ENCODE assay signal across 25 mouse cellular contexts in the genomic region with DNA sequence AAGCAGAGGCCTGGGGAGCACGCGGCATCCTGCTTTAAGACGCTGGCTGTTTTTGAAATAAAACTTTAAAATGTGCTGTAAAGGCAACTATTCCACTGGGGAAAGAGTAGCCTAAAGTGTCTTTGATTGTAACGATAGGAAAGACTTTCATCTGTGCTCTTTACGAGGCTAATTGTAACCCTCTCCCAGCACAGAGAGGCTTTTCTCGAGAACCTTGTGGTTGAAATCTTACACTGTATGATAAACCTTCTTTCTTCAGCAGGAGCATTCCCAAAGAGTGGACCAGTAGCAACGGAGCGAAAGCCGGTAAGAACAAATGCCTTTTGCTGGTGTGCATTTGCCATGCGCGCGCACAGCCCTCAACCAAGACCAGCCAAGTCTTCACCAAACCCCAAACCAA. TPM values are rescaled to one million over a fixed set of nuclear protein-coding genes. Genes with fewer than 3 reads are reported as not detected.
"Had no signal": no experiment of that assay in that cellular context is flagged by ENCODE, and none has a peak within 500 bp of the region (broad histone marks: within the 10 kb centered on the region; RNA-seq: fewer than 3 reads in every experiment).

No protein-coding gene starts in this region.

- H3K4me2 ChIP-seq: kidney, embryonic 15.5 days; liver, embryonic 11.5 days had no signal

- ATAC-seq: liver, postnatal 0 days had no signal

- H3K9me3 ChIP-seq: kidney, embryonic 15.5 days had no signal

- H3K4me3 ChIP-seq: kidney, embryonic 15.5 days had no signal

- H3K36me3 ChIP-seq: kidney, embryonic 15.5 days had no signal

- H3K27ac ChIP-seq: kidney, embryonic 15.5 days; liver, embryonic 14.5 days; macrophage had no signal

- H3K4me1 ChIP-seq: kidney, embryonic 15.5 days had no signal

- DNase-seq: kidney, adult 11 months; kidney, adult 8-10 months; kidney, postnatal 10 days; kidney, postnatal 36 days; left cerebral cortex, postnatal 4 days; liver, postnatal 0 days; midbrain, embryonic 14.5 days; thymus, adult 18-20 months; thymus, postnatal 36 days had no signal

- H3K27me3 ChIP-seq: kidney, embryonic 15.5 days had no signal

- H3K9ac ChIP-seq: kidney, embryonic 15.5 days; liver, embryonic 14.5 days; liver, postnatal 0 days had no signal

RNA-seq across cellular contexts. Expression of a gene that starts 37.4 kb away (rescaled TPM):
- total RNA-seq: layer of hippocampus, adult 8-10 months; layer of hippocampus, postnatal 14 days; left cerebral cortex, adult 8-10 months; left cerebral cortex, postnatal 14 days; left cerebral cortex, postnatal 4 days; megakaryocyte, adult 5-6 weeks; midbrain, postnatal 0 days had no signal
- polyA plus RNA-seq: intestine, embryonic 14.5 days; kidney, embryonic 15.5 days; liver, embryonic 11.5 days; liver, embryonic 14.5 days; liver, postnatal 0 days; lung, embryonic 16.5 days; macrophage; midbrain, embryonic 14.5 days; midbrain, postnatal 0 days; neural tube, embryonic 14.5 days; small intestine, adult 2 months; spleen, adult 2 months; urinary bladder, adult 2 months had no signal
